Mouse (Mus musculus) heart, embryonic 14.5 days (tissue): ENCODE measurements at regions not wholly inside any gene's neighbourhood (a gene's known extent, or its start where the extent isn't known, plus 50 kb on each side); places are given as distances from the start of the nearest gene placed in this dataset.

Experiments
- ATAC-seq: fragments of 200-750 bp; cut with Nextera tagmentation; 2 replicates; pipeline ENCODE4 v1.8.0; 2017; ENCODE audit warnings: low read depth, moderate TSS enrichment; ENCODE audit not compliant: insufficient number of reproducible peaks, insufficient read depth, low FRiP score
- H3K27ac ChIP-seq, 2 experiments: fragments of 200-500 bp in 1 of 2; fragments of 300-500 bp in 1 of 2; sonication (generic) in 1 of 2; replicated peaks in 1 of 2; 2 replicates each; pipeline ENCODE4 v1.5.1; 2012 to 2014; ENCODE audit warnings: low read depth in 2 of 2, low read length in 2 of 2, control low read depth in 1 of 2, mild to moderate bottlenecking in 1 of 2, mixed read lengths in 1 of 2; ENCODE audit not compliant: control insufficient read depth in 1 of 2, insufficient read depth in 1 of 2
- H3K27me3 ChIP-seq: fragments of 300-500 bp; sonication (generic); 2 replicates; pipeline ENCODE4 v1.6.1; 2014; ENCODE audit warnings: mild to moderate bottlenecking, low read length, control low read depth; ENCODE audit not compliant: control insufficient read depth, insufficient read depth
- H3K36me3 ChIP-seq: fragments of 300-500 bp; sonication (generic); 2 replicates; pipeline ENCODE4 v1.6.1; 2014; ENCODE audit warnings: mild to moderate bottlenecking, control low read depth, low read length, mixed read lengths; ENCODE audit not compliant: control insufficient read depth, insufficient read depth
- H3K4me1 ChIP-seq, 2 experiments: fragments of 200-500 bp in 1 of 2; fragments of 300-500 bp in 1 of 2; sonication (generic) in 1 of 2; 2 replicates each; pipeline ENCODE4 v1.6.1; 2012 to 2014; ENCODE audit warnings: low read length in 2 of 2, control low read depth in 1 of 2, mixed read lengths in 1 of 2; ENCODE audit not compliant: control insufficient read depth in 2 of 2, insufficient read depth in 2 of 2
- H3K4me2 ChIP-seq: fragments of 300-500 bp; sonication (generic); 2 replicates; pipeline ENCODE4 v1.6.1; 2014; ENCODE audit warnings: mild to moderate bottlenecking, low read length
- H3K4me3 ChIP-seq, 2 experiments: fragments of 200-500 bp in 1 of 2; fragments of 300-500 bp in 1 of 2; sonication (generic) in 1 of 2; 2 replicates each; pipeline ENCODE4 v1.5.1; 2012 to 2014; ENCODE audit warnings: low read length in 2 of 2, mild to moderate bottlenecking in 2 of 2, control low read depth in 1 of 2, low read depth in 1 of 2, moderate library complexity in 1 of 2; ENCODE audit not compliant: control insufficient read depth in 1 of 2, insufficient read depth in 1 of 2
- H3K9ac ChIP-seq: fragments of 300-500 bp; sonication (generic); 2 replicates; pipeline ENCODE4 v1.6.1; 2014; ENCODE audit warnings: mild to moderate bottlenecking, low read length
- H3K9me3 ChIP-seq: fragments of 300-500 bp; sonication (generic); 2 replicates; pipeline ENCODE4 v1.6.1; 2016; ENCODE audit warnings: low read length, control low read depth; ENCODE audit not compliant: control insufficient read depth
- WGBS: fragments of 180-500 bp; shearing (Covaris S2); extraction: QIAGEN DNeasy Blood & Tissue Kit; methylation state at CpG from one replicate; pipeline ENCODE4 v1.1.7; 2014; 5-methylcytosine and 5-hydroxymethylcytosine counted together

GRCm38 (mm10) chr1:143906881-143907280 is 97.1 kb downstream of the Rgs2 start:
- no peak overlapping the region for H3K9ac ChIP-seq
- no peaks in the 10 kb centered on the region for H3K9me3 ChIP-seq
- H3K4me3 ChIP-seq = no peak overlapping the region
- no peaks in the 10 kb centered on the region for H3K36me3 ChIP-seq
- ATAC-seq = no peak
- no peaks in the 10 kb centered on the region for H3K27me3 ChIP-seq
- no peaks in the 10 kb centered on the region for H3K4me1 ChIP-seq
- H3K27ac ChIP-seq = no peak overlapping the region
- H3K4me2 ChIP-seq = no peak overlapping the region

- WGBS = 78% methylated on average over 3 of the region's 3 CpGs
- Histone ChIP-seq H3K4me2 (no peak overlapping the region), H3K36me3 (no peaks in the 10 kb centered on the region), H3K9me3 (no peaks in the 10 kb centered on the region), H3K9ac (no peak overlapping the region), H3K27me3 (no peaks in the 10 kb centered on the region), H3K4me1 (no peaks in the 10 kb centered on the region), H3K4me3 (no peak overlapping the region), H3K27ac (no peak overlapping the region)
- no peak for ATAC-seq
Observed at GRCm38 (mm10) chr1:143903985-143904384, 100.0 kb downstream of the Rgs2 start.

GRCm38 (mm10) chr1:143903234-143903633 is 100.7 kb downstream of the Rgs2 start:
- WGBS = 70% methylated on average over 5 of the region's 5 CpGs
- Histone ChIP-seq H3K4me2 (no peak overlapping the region), H3K27me3 (no peaks in the 10 kb centered on the region), H3K36me3 (no peaks in the 10 kb centered on the region), H3K4me1 (no peaks in the 10 kb centered on the region), H3K4me3 (no peak overlapping the region), H3K9me3 (no peaks in the 10 kb centered on the region), H3K9ac (no peak overlapping the region), H3K27ac (no peak overlapping the region)
- ATAC-seq = no peak

DNA sequence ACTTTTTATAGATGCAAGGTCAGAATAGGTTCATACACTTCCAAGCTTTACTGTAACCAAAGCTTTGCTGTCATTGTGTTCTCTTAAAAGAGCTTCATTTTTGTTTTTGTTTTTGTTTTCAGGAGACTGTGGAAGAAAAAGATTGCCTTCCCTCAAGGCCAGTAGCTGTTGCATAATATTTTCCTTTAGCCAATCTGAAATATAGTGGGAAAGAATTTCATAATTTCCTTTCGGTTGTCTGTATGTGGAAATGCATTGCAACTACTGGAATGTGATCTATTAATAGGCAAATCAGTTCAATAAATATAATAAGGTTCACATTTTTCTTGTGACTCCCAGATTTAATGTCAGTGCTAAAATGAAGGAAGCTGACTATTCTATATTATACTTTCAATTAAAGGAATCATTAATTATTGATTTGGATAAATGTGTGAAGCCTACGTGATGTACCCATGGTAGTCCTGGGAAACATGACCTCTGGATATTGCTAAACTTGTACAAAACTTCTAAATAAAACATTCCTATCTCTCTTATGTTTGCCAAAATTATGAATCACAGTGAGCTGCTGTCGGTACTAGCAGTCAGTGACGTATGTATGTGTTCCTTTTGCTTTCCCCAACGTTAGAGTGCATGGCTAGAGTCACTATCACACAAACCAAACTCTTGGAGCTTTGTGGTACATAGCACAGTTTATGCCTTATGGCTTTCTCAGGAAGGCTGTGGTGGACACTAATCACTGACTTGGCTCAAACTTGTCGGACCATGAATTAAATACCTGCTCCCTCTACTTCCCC is 102.6 kb downstream of the Rgs2 start:
- H3K4me3 ChIP-seq = no peak overlapping the region
- no peak overlapping the region for H3K27ac ChIP-seq
- WGBS = 81% methylated on average over 6 of the region's 6 CpGs
- no peak overlapping the region for H3K9ac ChIP-seq
- ATAC-seq = no peak
- H3K9me3 ChIP-seq = no peaks in the 10 kb centered on the region
- H3K4me1 ChIP-seq = no peaks in the 10 kb centered on the region
- no peaks in the 10 kb centered on the region for H3K27me3 ChIP-seq
- no peak overlapping the region for H3K4me2 ChIP-seq
- H3K36me3 ChIP-seq = no peaks in the 10 kb centered on the region

DNA sequence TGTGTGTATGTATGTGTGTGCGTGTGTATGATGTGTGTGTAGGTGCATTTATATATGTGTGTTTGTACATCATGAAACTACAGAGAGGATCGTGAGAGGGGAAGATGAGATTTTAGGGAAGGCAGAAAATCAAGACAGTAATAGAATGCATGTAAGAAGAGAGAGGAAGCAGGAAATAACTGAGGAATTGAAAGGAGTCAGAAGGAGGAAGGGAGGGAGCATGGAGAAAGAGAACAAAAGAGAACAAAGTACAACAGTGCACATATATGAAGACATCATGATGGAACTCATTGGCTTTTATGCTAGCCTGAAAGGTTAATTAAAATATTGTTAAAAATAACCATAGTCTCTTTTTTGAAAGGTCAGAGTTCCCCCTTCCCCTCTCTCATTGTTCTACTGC is 111.4 kb downstream of the Uchl5 start:
- Histone ChIP-seq H3K9ac (no peak overlapping the region), H3K27ac (no peak overlapping the region), H3K9me3 (no peaks in the 10 kb centered on the region), H3K4me2 (no peak overlapping the region), H3K4me3 (no peak overlapping the region), H3K4me1 (no peaks in the 10 kb centered on the region), H3K27me3 (no peaks in the 10 kb centered on the region), H3K36me3 (no peaks in the 10 kb centered on the region)
- ATAC-seq = no peak
- 72% methylated on average over 2 of the region's 2 CpGs for WGBS

DNA sequence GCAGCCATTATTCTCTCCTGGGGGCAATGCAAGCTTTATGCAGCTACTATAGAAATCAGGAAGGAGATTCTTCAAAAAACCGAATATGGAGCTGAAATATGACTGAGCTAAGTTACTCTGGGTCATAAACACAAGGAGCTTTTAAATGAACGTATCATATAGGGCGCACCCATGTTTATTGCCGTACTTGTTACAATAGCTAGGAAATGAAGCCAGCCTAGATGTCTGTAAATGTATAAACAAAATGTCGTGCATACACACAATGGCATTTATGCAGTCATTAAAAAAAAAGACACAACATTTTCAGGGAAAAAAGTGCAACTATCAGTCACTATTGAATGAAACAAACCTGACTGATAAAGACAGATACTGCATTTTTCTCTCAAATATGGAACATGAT is 111.0 kb downstream of the Uchl5 start:
- no peaks in the 10 kb centered on the region for H3K4me1 ChIP-seq
- H3K4me2 ChIP-seq = no peak overlapping the region
- no peaks in the 10 kb centered on the region for H3K27me3 ChIP-seq
- ATAC-seq = no peak
- H3K9ac ChIP-seq = no peak overlapping the region
- no peaks in the 10 kb centered on the region for H3K9me3 ChIP-seq
- no peak overlapping the region for H3K27ac ChIP-seq
- H3K36me3 ChIP-seq = no peaks in the 10 kb centered on the region
- no peak overlapping the region for H3K4me3 ChIP-seq
- 83% methylated on average over 5 of the region's 5 CpGs for WGBS

- WGBS = 67% methylated on average over 1 of the region's 1 CpGs
- Histone ChIP-seq H3K27ac (no peak overlapping the region), H3K4me3 (no peak overlapping the region), H3K9ac (no peak overlapping the region), H3K27me3 (no peaks in the 10 kb centered on the region), H3K36me3 (no peaks in the 10 kb centered on the region), H3K4me1 (peaks cover 0 to 10% of the 10 kb centered on the region in 2 experiments; a peak in 2 of 4 replicates), H3K9me3 (no peaks in the 10 kb centered on the region), H3K4me2 (no peak overlapping the region)
- no peak for ATAC-seq
Observed at GRCm38 (mm10) chr1:143886014-143886413, 108.9 kb downstream of the Uchl5 start.

DNA sequence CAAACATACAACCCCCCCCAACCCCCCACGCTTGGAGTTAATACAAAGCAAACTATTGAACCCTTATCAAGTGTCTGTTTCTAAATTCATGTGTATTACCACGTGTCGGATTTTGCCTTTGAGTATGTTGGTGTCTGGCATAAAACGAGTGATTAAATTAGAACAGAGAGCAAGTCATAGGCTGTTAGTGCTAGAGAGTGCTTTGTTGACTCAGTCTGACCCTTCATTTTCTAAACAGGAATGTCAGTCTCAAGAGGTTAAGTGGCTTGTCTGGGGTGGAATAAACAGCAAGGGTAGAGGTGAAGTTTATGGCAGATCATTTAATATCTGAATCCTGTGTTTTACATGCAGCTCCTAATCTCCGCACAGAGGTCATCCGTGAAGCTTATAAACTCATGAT is 104.1 kb downstream of the Uchl5 start:
- Histone ChIP-seq H3K4me3 (no peak overlapping the region), H3K4me2 (no peak overlapping the region), H3K4me1 (peaks cover 0 to 12% of the 10 kb centered on the region in 2 experiments; a peak in 2 of 4 replicates), H3K9ac (no peak overlapping the region), H3K27me3 (no peaks in the 10 kb centered on the region), H3K27ac (no peak overlapping the region), H3K9me3 (no peaks in the 10 kb centered on the region), H3K36me3 (no peaks in the 10 kb centered on the region)
- ATAC-seq = no peak
- 51% methylated on average over 6 of the region's 6 CpGs for WGBS
